Mouse (Mus musculus): ENCODE results near the gene Tpi1. TPM values are rescaled to one million over a fixed set of nuclear protein-coding genes. Genes with fewer than 3 reads are reported as not detected.
A peak's percentile ranks its signal among the peaks of the same experiment; 100 is the strongest.

Tpi1 gene
- polyA plus RNA-seq, 1 experiment from 2014 or later = 461 TPM

DNA sequence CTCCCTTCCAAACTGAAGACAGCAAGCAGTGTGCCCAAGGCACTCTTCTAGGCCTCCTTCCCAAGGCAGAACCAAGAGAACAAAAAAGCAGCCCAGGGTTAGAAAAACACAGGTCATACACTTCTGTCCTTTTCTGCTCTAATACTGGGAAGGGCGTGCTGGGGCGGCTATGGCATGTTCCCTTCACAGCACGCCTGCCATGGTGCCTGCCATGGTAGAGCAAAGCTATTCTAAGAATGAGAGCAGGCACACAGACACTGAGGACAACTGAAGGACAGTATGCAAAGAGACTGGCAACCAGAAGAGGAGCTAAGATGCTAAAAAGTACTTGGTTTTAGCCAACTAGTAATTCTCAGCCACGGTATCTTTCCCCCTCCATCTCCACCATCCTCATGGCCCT lies 8.0 kb upstream of the Tpi1 start:
- no peak for ATAC-seq
- 91% methylated on average over 4 of the region's 4 CpGs for WGBS
- H3K4me2 ChIP-seq (ENCODE audit: low read length) = no peak overlapping the region
- H3K4me1 ChIP-seq (ENCODE audit: control insufficient read depth, insufficient read depth, low read length) = no peaks in the 10 kb centered on the region; the same call in 1 of the 2 replicates
- no peaks in the 10 kb centered on the region for H3K27me3 ChIP-seq (ENCODE audit: control insufficient read depth, insufficient read depth, low read depth, low read length)
- no peak overlapping the region for H3K4me3 ChIP-seq (ENCODE audit: low read depth, low read length)
- H3K36me3 ChIP-seq (ENCODE audit: control insufficient read depth, insufficient read depth, low read length) = peaks cover 79% of the 10 kb centered on the region
- H3K9me3 ChIP-seq (replicated peaks; ENCODE audit: control insufficient read depth, low read length, poor library complexity, severe bottlenecking) = no peaks in the 10 kb centered on the region
- H3K27ac ChIP-seq (ENCODE audit: low read length) = no peak overlapping the region
- H3K9ac ChIP-seq (ENCODE audit: low read depth, low read length) = no peak overlapping the region

DNA sequence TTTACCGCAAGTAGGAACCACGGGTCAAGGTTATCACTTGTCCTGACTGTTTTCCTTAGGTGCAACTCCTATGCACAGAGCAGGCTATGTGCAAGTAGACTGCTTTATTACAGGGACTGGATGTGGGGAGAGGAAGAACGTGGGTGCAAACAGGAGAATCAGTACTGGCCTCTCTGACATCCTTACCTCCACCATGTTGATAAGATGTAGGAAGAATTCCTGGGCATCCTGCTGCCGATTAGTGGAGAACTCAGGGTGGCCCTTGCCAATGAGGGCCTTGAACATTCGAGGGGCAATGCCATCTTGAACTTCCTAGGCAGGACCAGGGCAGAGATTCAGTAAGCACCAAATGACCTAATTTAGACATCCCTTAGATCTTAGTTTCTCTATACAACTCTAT lies 6.8 kb upstream of the Tpi1 start:
- no peak for ATAC-seq
- H3K27ac ChIP-seq (ENCODE audit: low read length) = no peak overlapping the region
- H3K9ac ChIP-seq (ENCODE audit: low read depth, low read length) = no peak overlapping the region
- no peak overlapping the region for H3K4me3 ChIP-seq (ENCODE audit: low read depth, low read length)
- H3K4me1 ChIP-seq (ENCODE audit: control insufficient read depth, insufficient read depth, low read length) = no peaks in the 10 kb centered on the region
- 92% methylated on average over 5 of the region's 5 CpGs for WGBS
- no peak overlapping the region for H3K4me2 ChIP-seq (ENCODE audit: low read length)
- no peaks in the 10 kb centered on the region for H3K9me3 ChIP-seq (replicated peaks; ENCODE audit: control insufficient read depth, low read length, poor library complexity, severe bottlenecking)
- no peaks in the 10 kb centered on the region for H3K27me3 ChIP-seq (ENCODE audit: control insufficient read depth, insufficient read depth, low read depth, low read length)
- H3K36me3 ChIP-seq (ENCODE audit: control insufficient read depth, insufficient read depth, low read length) = peaks cover 79% of the 10 kb centered on the region

DNA sequence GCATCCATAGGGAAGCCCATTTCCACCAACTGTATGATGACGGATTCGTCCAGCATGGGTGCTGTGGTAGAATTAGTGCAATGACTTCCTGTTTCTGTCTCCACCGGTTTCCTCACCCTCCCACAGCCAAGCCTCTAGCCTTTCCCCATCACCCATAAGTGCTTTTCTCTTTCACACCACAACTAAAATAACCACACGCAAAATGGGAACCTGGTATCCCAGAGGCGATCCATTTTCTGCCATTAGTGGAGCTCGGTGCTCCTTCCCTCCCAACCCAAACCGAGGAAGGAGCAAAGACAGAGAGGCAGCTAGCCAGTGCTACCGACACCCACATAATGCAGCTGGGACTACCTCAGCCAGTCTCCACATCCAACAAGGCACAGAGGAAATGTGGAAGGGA lies 3.9 kb upstream of the Tpi1 start:
- H3K27me3 ChIP-seq (ENCODE audit: control insufficient read depth, insufficient read depth, low read depth, low read length) = no peaks in the 10 kb centered on the region
- ATAC-seq = no peak
- 97% methylated on average over 8 of the region's 8 CpGs for WGBS
- peaks cover 8% of the 10 kb centered on the region; the same call in 1 of the 2 replicates for H3K4me1 ChIP-seq (ENCODE audit: control insufficient read depth, insufficient read depth, low read length)
- peaks cover 53% of the 10 kb centered on the region for H3K36me3 ChIP-seq (ENCODE audit: control insufficient read depth, insufficient read depth, low read length)
- H3K9me3 ChIP-seq (replicated peaks; ENCODE audit: control insufficient read depth, low read length, poor library complexity, severe bottlenecking) = no peaks in the 10 kb centered on the region
- H3K9ac ChIP-seq (ENCODE audit: low read depth, low read length) = no peak overlapping the region
- no peak overlapping the region for H3K4me2 ChIP-seq (ENCODE audit: low read length)
- H3K27ac ChIP-seq (ENCODE audit: low read length) = no peak overlapping the region
- H3K4me3 ChIP-seq (ENCODE audit: low read depth, low read length) = no peak overlapping the region

DNA sequence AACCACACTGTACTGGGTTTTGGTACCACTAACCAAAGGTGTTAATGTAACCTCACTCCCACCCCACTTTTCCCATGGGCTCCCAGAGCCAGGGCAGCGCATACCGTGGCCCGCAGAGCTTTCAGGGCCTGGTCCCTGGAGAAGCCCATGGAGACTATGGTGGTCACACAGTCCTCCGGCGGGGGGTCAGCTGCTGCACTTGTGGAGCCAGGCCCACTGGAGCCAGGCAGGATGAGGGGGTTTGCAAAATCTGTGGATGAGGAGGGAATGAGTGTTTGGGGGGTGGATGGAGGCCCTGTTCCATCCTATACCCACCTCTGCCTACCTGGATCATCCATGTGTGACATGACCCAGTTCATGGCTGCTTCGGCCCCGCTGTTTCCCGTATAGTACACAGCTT lies 3.5 kb upstream of the Tpi1 start:
- Histone ChIP-seq H3K27me3 (ENCODE audit: control insufficient read depth, insufficient read depth, low read depth, low read length) (no peaks in the 10 kb centered on the region), H3K4me3 (ENCODE audit: low read depth, low read length) (no peak overlapping the region), H3K9me3 (replicated peaks; ENCODE audit: control insufficient read depth, low read length, poor library complexity, severe bottlenecking) (no peaks in the 10 kb centered on the region), H3K36me3 (ENCODE audit: control insufficient read depth, insufficient read depth, low read length) (peaks cover 49% of the 10 kb centered on the region), H3K9ac (ENCODE audit: low read depth, low read length) (no peak overlapping the region), H3K27ac (ENCODE audit: low read length) (no peak overlapping the region), H3K4me2 (ENCODE audit: low read length) (no peak overlapping the region), H3K4me1 (ENCODE audit: control insufficient read depth, insufficient read depth, low read length) (peaks cover 10% of the 10 kb centered on the region)
- no peak for ATAC-seq
- WGBS = 94% methylated on average over 8 of the region's 8 CpGs

- H3K4me1 ChIP-seq (ENCODE audit: control insufficient read depth, insufficient read depth, low read length) = peaks cover 14% of the 10 kb centered on the region
- H3K27me3 ChIP-seq (ENCODE audit: control insufficient read depth, insufficient read depth, low read depth, low read length) = no peaks in the 10 kb centered on the region
- H3K4me2 ChIP-seq (ENCODE audit: low read length) = no peak overlapping the region
- H3K4me3 ChIP-seq (ENCODE audit: low read depth, low read length) = no peak overlapping the region
- no peaks in the 10 kb centered on the region for H3K9me3 ChIP-seq (replicated peaks; ENCODE audit: control insufficient read depth, low read length, poor library complexity, severe bottlenecking)
- H3K9ac ChIP-seq (ENCODE audit: low read depth, low read length) = no peak overlapping the region
- peaks cover 45% of the 10 kb centered on the region for H3K36me3 ChIP-seq (ENCODE audit: control insufficient read depth, insufficient read depth, low read length)
- H3K27ac ChIP-seq (ENCODE audit: low read length) = no peak overlapping the region
- no peak for ATAC-seq
- WGBS = 95% methylated on average over 11 of the region's 11 CpGs
Measured at GRCm38 (mm10) chr6:124817125-124817524, 3.0 kb upstream of the Tpi1 start.

DNA sequence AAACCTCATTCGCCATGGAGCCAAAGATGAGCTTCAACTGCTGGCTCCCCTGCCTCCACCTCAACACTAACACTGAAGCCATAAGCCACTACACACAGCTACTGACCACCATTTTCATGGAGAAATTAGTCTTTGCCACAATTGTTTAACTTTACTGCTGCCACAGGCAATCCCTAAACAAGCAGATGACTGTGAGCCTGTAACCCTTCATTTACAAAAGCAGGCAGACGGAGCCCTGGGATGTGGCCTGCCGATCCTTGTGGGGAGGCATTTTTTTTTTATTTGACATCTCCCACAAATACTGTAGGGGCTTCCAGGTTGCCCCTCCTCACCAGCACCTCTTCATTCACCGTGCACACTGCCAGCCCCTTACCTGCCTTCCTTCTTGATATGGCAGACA lies 2.5 kb upstream of the Tpi1 start:
- no peaks in the 10 kb centered on the region for H3K27me3 ChIP-seq (ENCODE audit: control insufficient read depth, insufficient read depth, low read depth, low read length)
- peaks cover 44% of the 10 kb centered on the region for H3K36me3 ChIP-seq (ENCODE audit: control insufficient read depth, insufficient read depth, low read length)
- no peak for ATAC-seq
- H3K4me1 ChIP-seq (ENCODE audit: control insufficient read depth, insufficient read depth, low read length) = peaks cover 17% of the 10 kb centered on the region
- no peak overlapping the region for H3K4me2 ChIP-seq (ENCODE audit: low read length)
- no peak overlapping the region for H3K27ac ChIP-seq (ENCODE audit: low read length)
- 93% methylated on average over 4 of the region's 4 CpGs for WGBS
- H3K9ac ChIP-seq (ENCODE audit: low read depth, low read length) = no peak overlapping the region
- H3K4me3 ChIP-seq (ENCODE audit: low read depth, low read length) = no peak overlapping the region
- H3K9me3 ChIP-seq (replicated peaks; ENCODE audit: control insufficient read depth, low read length, poor library complexity, severe bottlenecking) = no peaks in the 10 kb centered on the region

DNA sequence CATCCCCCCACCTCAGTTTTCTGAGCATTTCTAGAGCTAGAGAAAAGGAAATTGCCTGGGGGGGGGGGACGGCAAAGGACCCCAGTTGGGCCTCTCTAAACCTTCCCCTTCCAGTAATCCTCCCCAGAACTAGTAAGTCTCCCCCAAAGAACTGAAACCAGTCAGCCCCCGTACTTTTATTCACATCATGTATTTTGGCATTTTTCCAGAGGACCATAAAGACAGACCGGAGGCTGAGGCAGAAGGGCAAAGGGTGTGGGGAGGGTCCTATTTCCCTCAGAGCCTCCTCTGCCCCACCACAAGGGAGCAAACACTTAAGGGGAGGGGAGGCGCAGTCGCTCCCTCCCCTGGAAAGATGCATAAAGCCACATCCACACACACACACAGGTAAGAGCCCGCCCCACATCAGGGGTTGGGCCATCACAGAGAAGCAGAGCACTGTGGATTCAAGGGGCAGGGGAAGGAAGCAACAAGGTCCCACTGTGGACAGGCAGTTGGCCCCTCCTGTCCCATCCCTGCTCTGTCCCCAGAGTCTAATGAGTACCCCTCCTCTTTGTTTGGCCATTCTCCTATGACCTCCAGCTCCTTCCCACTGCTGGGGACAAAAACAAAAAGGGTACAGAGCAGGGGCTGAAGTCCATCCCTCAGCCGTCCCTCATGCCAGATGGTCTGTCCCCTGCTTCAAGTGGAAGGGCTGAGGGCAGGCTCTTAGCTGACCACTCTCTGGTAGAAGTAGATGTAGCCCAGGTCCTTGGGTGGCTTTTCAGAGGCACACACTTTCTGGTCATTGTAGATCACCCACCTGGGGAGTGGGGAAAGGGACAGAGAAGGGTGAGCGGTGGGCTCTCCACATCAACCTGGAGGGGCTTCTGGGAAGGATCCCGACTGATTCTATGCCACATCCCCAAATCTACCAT lies 1.0 kb upstream of the Tpi1 start:
- no peaks in the 10 kb centered on the region for H3K27me3 ChIP-seq (ENCODE audit: control insufficient read depth, insufficient read depth, low read depth, low read length)
- H3K9ac ChIP-seq (ENCODE audit: low read depth, low read length) = no peak overlapping the region; the same call in 1 of the 2 replicates
- no peak overlapping the region for H3K4me2 ChIP-seq (ENCODE audit: low read length)
- 71% methylated on average over 9 of the region's 9 CpGs for WGBS
- H3K27ac ChIP-seq (ENCODE audit: low read length) = no peak overlapping the region
- no peaks in the 10 kb centered on the region for H3K9me3 ChIP-seq (replicated peaks; ENCODE audit: control insufficient read depth, low read length, poor library complexity, severe bottlenecking)
- no peak overlapping the region for H3K4me3 ChIP-seq (ENCODE audit: low read depth, low read length)
- H3K4me1 ChIP-seq (ENCODE audit: control insufficient read depth, insufficient read depth, low read length) = peaks cover 19% of the 10 kb centered on the region
- peaks cover 35% of the 10 kb centered on the region for H3K36me3 ChIP-seq (ENCODE audit: control insufficient read depth, insufficient read depth, low read length)
- ATAC-seq = no peak

DNA sequence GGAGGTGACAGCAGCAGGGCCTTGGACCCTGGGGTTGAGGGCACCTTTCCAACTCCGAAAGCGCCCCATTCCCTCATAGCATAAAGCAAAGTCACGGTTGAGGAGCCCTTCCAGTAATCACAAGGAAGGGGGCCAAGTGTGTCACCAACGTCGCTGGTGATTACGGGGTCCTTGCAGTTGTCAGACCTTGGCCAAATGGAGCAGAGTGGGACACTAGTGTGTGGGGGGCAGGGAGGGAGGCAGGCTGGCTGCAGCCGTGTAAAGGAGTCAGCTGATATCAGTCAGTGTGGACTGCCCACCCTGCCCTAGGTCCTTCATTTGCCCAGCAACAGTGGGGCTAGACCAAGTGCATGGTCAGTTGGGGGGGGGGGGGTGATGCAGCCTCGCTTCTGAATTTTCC lies 352 bp upstream of the Tpi1 start:
- Histone ChIP-seq H3K4me2 (ENCODE audit: low read length) (peak overlapping the region; percentile 69), H3K36me3 (ENCODE audit: control insufficient read depth, insufficient read depth, low read length) (peaks cover 28% of the 10 kb centered on the region), H3K9me3 (replicated peaks; ENCODE audit: control insufficient read depth, low read length, poor library complexity, severe bottlenecking) (no peaks in the 10 kb centered on the region), H3K4me3 (ENCODE audit: low read depth, low read length) (peak overlapping the region; percentile 55), H3K27ac (ENCODE audit: low read length) (no peak overlapping the region), H3K27me3 (ENCODE audit: control insufficient read depth, insufficient read depth, low read depth, low read length) (no peaks in the 10 kb centered on the region), H3K9ac (ENCODE audit: low read depth, low read length) (no peak overlapping the region), H3K4me1 (ENCODE audit: control insufficient read depth, insufficient read depth, low read length) (peaks cover 26% of the 10 kb centered on the region)
- ATAC-seq = peak; percentile 25; the same call in 1 of the 2 replicates
- WGBS = 32% methylated on average over 7 of the region's 8 CpGs

- Histone ChIP-seq H3K9me3 (replicated peaks; ENCODE audit: control insufficient read depth, low read length, poor library complexity, severe bottlenecking) (no peaks in the 10 kb centered on the region), H3K4me1 (ENCODE audit: control insufficient read depth, insufficient read depth, low read length) (peaks cover 35% of the 10 kb centered on the region), H3K27me3 (ENCODE audit: control insufficient read depth, insufficient read depth, low read depth, low read length) (no peaks in the 10 kb centered on the region), H3K36me3 (ENCODE audit: control insufficient read depth, insufficient read depth, low read length) (peaks cover 19% of the 10 kb centered on the region), H3K4me2 (ENCODE audit: low read length) (peak overlapping the region; percentile 69), H3K27ac (ENCODE audit: low read length) (peak overlapping the region; percentile 86), H3K4me3 (ENCODE audit: low read depth, low read length) (peak overlapping the region; percentile 55), H3K9ac (ENCODE audit: low read depth, low read length) (peak overlapping the region; percentile 75)
- 0% methylated on average over 18 of the region's 18 CpGs for WGBS
- ATAC-seq = peak; percentile 87
Measured at GRCm38 (mm10) chr6:124813496-124813895, 600 bp downstream of the Tpi1 start.

All from midbrain, embryonic 16.5 days (tissue).